Mouse (Mus musculus) liver, embryonic 14.5 days (tissue): ENCODE measurements around the gene Sdk2. TPM values are rescaled to one million over a fixed set of nuclear protein-coding genes. Genes with fewer than 3 reads are reported as not detected.

Experiments used
- ATAC-seq: fragments of 200-750 bp; cut with Nextera tagmentation; 2 replicates; pipeline ENCODE4 v1.8.0; 2017; ENCODE audit warnings: moderate number of reproducible peaks, mild to moderate bottlenecking, moderate library complexity; ENCODE audit not compliant: insufficient read depth
- DNase-seq, 3 experiments: peaks; one replicate each; pipeline ENCODE4 v3.0.0-alpha.2; 2012 to 2013; ENCODE audit warnings: low read depth in 3 of 3, low spot score in 3 of 3
- H3K27ac ChIP-seq: fragments of 300-500 bp; sonication (generic); 2 replicates; pipeline ENCODE4 v1.5.1; 2014; ENCODE audit warnings: moderate library complexity, mild to moderate bottlenecking, control low read depth, inconsistent platforms
- H3K27me3 ChIP-seq: fragments of 300-500 bp; sonication (generic); 2 replicates; pipeline ENCODE4 v1.6.1; 2014; ENCODE audit warnings: mild to moderate bottlenecking, low read length, moderate library complexity; ENCODE audit not compliant: control insufficient read depth, insufficient read depth
- H3K36me3 ChIP-seq: fragments of 300-500 bp; sonication (generic); replicated peaks from 2 replicates; pipeline ENCODE4 v1.6.1; 2014; ENCODE audit warnings: low read depth; ENCODE audit not compliant: control insufficient read depth, insufficient read depth
- H3K4me1 ChIP-seq, 2 experiments: fragments of 200-500 bp in 1 of 2; fragments of 300-500 bp in 1 of 2; sonication (generic) in 1 of 2; replicated peaks; 2 replicates each; pipeline ENCODE4 v1.6.1; 2012 to 2014; ENCODE audit warnings: antibody characterized with exemption in 1 of 2, inconsistent platforms in 1 of 2, low read length in 1 of 2; ENCODE audit not compliant: control insufficient read depth in 2 of 2, insufficient read depth in 2 of 2
- H3K4me2 ChIP-seq: fragments of 300-500 bp; sonication (generic); 2 replicates; pipeline ENCODE4 v1.6.1; 2014; ENCODE audit warnings: low read depth, mild to moderate bottlenecking, control low read depth, moderate library complexity
- H3K4me3 ChIP-seq, 2 experiments: fragments of 200-500 bp in 1 of 2; fragments of 300-500 bp in 1 of 2; sonication (generic) in 1 of 2; 2 replicates each; pipeline ENCODE4 v1.5.1; 2012 to 2014; ENCODE audit warnings: low read depth in 2 of 2, low read length in 2 of 2, mild to moderate bottlenecking in 2 of 2, control low read depth in 1 of 2, inconsistent platforms in 1 of 2, moderate library complexity in 1 of 2; ENCODE audit not compliant: insufficient read depth in 1 of 2
- H3K9ac ChIP-seq: fragments of 300-500 bp; sonication (generic); replicated peaks from 2 replicates; pipeline ENCODE4 v1.6.1; 2014; ENCODE audit warnings: mild to moderate bottlenecking, control low read depth, moderate library complexity
- H3K9me3 ChIP-seq: fragments of 300-500 bp; sonication (generic); 2 replicates; pipeline ENCODE4 v1.6.1; 2016; ENCODE audit warnings: low read length, mixed read lengths; ENCODE audit not compliant: control insufficient read depth
- CTCF ChIP-seq: IDR thresholded peaks from 2 replicates; pipeline ENCODE4 v1.5.1; 2016; ENCODE audit warnings: antibody characterized with exemption, low read depth, control low read depth
- EP300 ChIP-seq: IDR thresholded peaks from 2 replicates; pipeline ENCODE4 v1.6.1; 2016; ENCODE audit warnings: antibody characterized with exemption, low read depth
- WGBS: fragments of 180-500 bp; shearing (Covaris S2); extraction: QIAGEN DNeasy Blood & Tissue Kit; methylation state at CpG from one replicate; pipeline ENCODE4 v1.1.7; 2014; ENCODE audit not compliant: insufficient replicate concordance; 5-methylcytosine and 5-hydroxymethylcytosine counted together
- polyA plus RNA-seq, 2 experiments: library from polyadenylated mRNA; depleted of rRNA in 1 of 2; stranded (reverse) in 1 of 2; unstranded in 1 of 2; fragments of >200 nt; fragmentation: Nextera tagmentation in 1 of 2; extraction: Ambion mirVana in 1 of 2; gene quantifications; 2 replicates each; pipeline versions ENCODE4 v1.2.1 to v1.2.3; 2012 to 2014

The Sdk2 gene
- polyA plus RNA-seq, 2 experiments: 0.09 to 0.13 TPM

GRCm38 (mm10) chr11:113831608-113832007 lies 235.2 kb downstream of the Sdk2 start:
- ATAC-seq: no peak
- no peaks in the 10 kb centered on the region for H3K4me1 ChIP-seq
- TF ChIP-seq EP300: no peak
- TF ChIP-seq CTCF: no peak
- H3K9ac ChIP-seq: no peak overlapping the region
- WGBS: 69% methylated on average over 6 of the region's 6 CpGs
- no peak overlapping the region for H3K4me2 ChIP-seq
- no peak overlapping the region for H3K4me3 ChIP-seq
- H3K27ac ChIP-seq: no peak overlapping the region
- no peaks in the 10 kb centered on the region for H3K36me3 ChIP-seq
- no peaks in the 10 kb centered on the region for H3K27me3 ChIP-seq
- no peak for DNase-seq
- no peaks in the 10 kb centered on the region for H3K9me3 ChIP-seq

GRCm38 (mm10) chr11:113828081-113828554 lies 238.7 kb downstream of the Sdk2 start:
- H3K36me3 ChIP-seq: no peaks in the 10 kb centered on the region
- ATAC-seq (no peak), DNase-seq (no peak)
- H3K4me3 ChIP-seq: no peak overlapping the region
- no peaks in the 10 kb centered on the region for H3K4me1 ChIP-seq
- no peaks in the 10 kb centered on the region for H3K9me3 ChIP-seq
- no peak overlapping the region for H3K9ac ChIP-seq
- no peaks in the 10 kb centered on the region for H3K27me3 ChIP-seq
- TF ChIP-seq EP300 (no peak), CTCF (no peak)
- H3K27ac ChIP-seq: no peak overlapping the region
- 30% methylated on average over 24 of the region's 24 CpGs for WGBS
- no peak overlapping the region for H3K4me2 ChIP-seq

- Histone ChIP-seq H3K9me3 (no peaks in the 10 kb centered on the region), H3K27me3 (no peaks in the 10 kb centered on the region), H3K36me3 (no peaks in the 10 kb centered on the region), H3K4me3 (no peak overlapping the region), H3K9ac (no peak overlapping the region), H3K4me2 (no peak overlapping the region), H3K4me1 (no peaks in the 10 kb centered on the region; a peak in 1 of 4 replicates), H3K27ac (no peak overlapping the region)
- no peak for TF ChIP-seq CTCF
- TF ChIP-seq EP300: no peak
- 60% methylated on average over 10 of the region's 10 CpGs for WGBS
- ATAC-seq (no peak), DNase-seq (no peak)
These were observed 246.8 kb downstream of the Sdk2 start for GRCm38 (mm10) chr11:113820005-113820404.

GRCm38 (mm10) chr11:113819001-113819400 lies 247.8 kb downstream of the Sdk2 start:
- no peak overlapping the region for H3K4me3 ChIP-seq
- H3K4me1 ChIP-seq: no peaks in the 10 kb centered on the region; a peak in 1 of 4 replicates
- no peaks in the 10 kb centered on the region for H3K9me3 ChIP-seq
- no peak for DNase-seq
- no peaks in the 10 kb centered on the region for H3K27me3 ChIP-seq
- no peak overlapping the region for H3K9ac ChIP-seq
- H3K36me3 ChIP-seq: no peaks in the 10 kb centered on the region
- TF ChIP-seq EP300: no peak
- WGBS: 25% methylated on average over 1 of the region's 1 CpGs
- no peak for ATAC-seq
- H3K4me2 ChIP-seq: no peak overlapping the region
- no peak overlapping the region for H3K27ac ChIP-seq

- Histone ChIP-seq H3K36me3 (no peaks in the 10 kb centered on the region), H3K27me3 (no peaks in the 10 kb centered on the region)
- ATAC-seq: no peak
These were observed 249.8 kb downstream of the Sdk2 start for GRCm38 (mm10) chr11:113816971-113817548.

More at GRCm38 (mm10) chr11:113816971-113817548, 249.8 kb downstream of the Sdk2 start:
- Histone ChIP-seq H3K27ac (no peak overlapping the region), H3K4me2 (no peak overlapping the region), H3K4me3 (no peak overlapping the region), H3K9me3 (no peaks in the 10 kb centered on the region), H3K9ac (no peak overlapping the region), H3K4me1 (no peaks in the 10 kb centered on the region; a peak in 1 of 4 replicates)
- WGBS: 52% methylated on average over 12 of the region's 12 CpGs
- DNase-seq: no peak
- no peak for TF ChIP-seq EP300
- no peak for TF ChIP-seq CTCF
